Mouse (Mus musculus) spleen, adult 2 months (tissue): ENCODE measurements around the gene Afap1. TPM values are rescaled to one million over a fixed set of nuclear protein-coding genes. Genes with fewer than 3 reads are reported as not detected.

Experiments used
- DNase-seq, 2 experiments: peaks; one replicate each; pipeline versions ENCODE4 v3.0.0 to v3.0.0-alpha.2; 2012 to 2021; ENCODE audit warnings: low spot score in 2 of 2, low read depth in 1 of 2
- H3K27ac ChIP-seq: fragments of 200-500 bp; 2 replicates; pipeline ENCODE4 v1.5.1; 2012; ENCODE audit warnings: low read length, inconsistent platforms; ENCODE audit not compliant: insufficient read depth
- H3K27me3 ChIP-seq: fragments of 200-500 bp; 2 replicates; pipeline ENCODE4 v1.6.1; 2012; ENCODE audit warnings: mild to moderate bottlenecking, moderate library complexity, low read length, inconsistent platforms; ENCODE audit not compliant: control insufficient read depth, insufficient read depth
- H3K36me3 ChIP-seq: fragments of 200-500 bp; 2 replicates; pipeline ENCODE4 v1.6.1; 2012; ENCODE audit warnings: mild to moderate bottlenecking, low read length, inconsistent platforms; ENCODE audit not compliant: control insufficient read depth, insufficient read depth
- H3K4me1 ChIP-seq: fragments of 200-500 bp; 2 replicates; pipeline ENCODE4 v1.6.1; 2011; ENCODE audit warnings: inconsistent platforms; ENCODE audit not compliant: control insufficient read depth, insufficient read depth, insufficient read length
- H3K4me3 ChIP-seq: fragments of 200-500 bp; 2 replicates; pipeline ENCODE4 v1.5.1; 2011; ENCODE audit warnings: mild to moderate bottlenecking, inconsistent platforms; ENCODE audit not compliant: insufficient read depth, insufficient read length; ENCODE audit errors: extremely low read depth
- CTCF ChIP-seq: fragments of 200-500 bp; IDR thresholded peaks from 2 replicates; pipeline ENCODE4 v1.5.1; 2011; ENCODE audit warnings: mild to moderate bottlenecking, inconsistent platforms; ENCODE audit not compliant: insufficient read depth, insufficient read length, insufficient replicate concordance; ENCODE audit errors: extremely low read depth
- POLR2A ChIP-seq: fragments of 200-500 bp; IDR thresholded peaks from 2 replicates; pipeline ENCODE4 v1.6.1; 2011; ENCODE audit warnings: low read depth, low read length, inconsistent platforms
- WGBS: fragments of 180-500 bp; shearing (Covaris S2); methylation state at CpG from one replicate; pipeline ENCODE4 v1.1.7; 2018; 5-methylcytosine and 5-hydroxymethylcytosine counted together
- polyA plus RNA-seq: library from polyadenylated mRNA; depleted of rRNA; stranded (reverse); fragments of >200 nt; gene quantifications from 2 replicates; pipeline ENCODE4 v1.2.3, GENCODE M21; 2012

The Afap1 gene
- polyA plus RNA-seq, 1 experiment = 4.5 TPM

- peaks cover 6% of the 10 kb centered on the region for H3K4me1 ChIP-seq
- H3K27ac ChIP-seq = no peak overlapping the region
- no peak for TF ChIP-seq CTCF
- no peak for TF ChIP-seq POLR2A
- 77% methylated on average over 4 of the region's 4 CpGs for WGBS
- 0 out of 2 replicates have a peak, but pooled peaks cover 2% of the 10 kb centered on the region for H3K27me3 ChIP-seq
- no peak for DNase-seq
- H3K4me3 ChIP-seq = no peak overlapping the region
- H3K36me3 ChIP-seq = no peaks in the 10 kb centered on the region
These were observed 2.8 kb downstream of the Afap1 start for GRCm38 (mm10) chr5:35895926-35896325.

- TF ChIP-seq CTCF (no peak), POLR2A (no peak)
- no peaks in the 10 kb centered on the region for H3K36me3 ChIP-seq
- WGBS = 94% methylated on average over 4 of the region's 4 CpGs
These were observed 3.4 kb downstream of the Afap1 start for GRCm38 (mm10) chr5:35896556-35896955.

DNA sequence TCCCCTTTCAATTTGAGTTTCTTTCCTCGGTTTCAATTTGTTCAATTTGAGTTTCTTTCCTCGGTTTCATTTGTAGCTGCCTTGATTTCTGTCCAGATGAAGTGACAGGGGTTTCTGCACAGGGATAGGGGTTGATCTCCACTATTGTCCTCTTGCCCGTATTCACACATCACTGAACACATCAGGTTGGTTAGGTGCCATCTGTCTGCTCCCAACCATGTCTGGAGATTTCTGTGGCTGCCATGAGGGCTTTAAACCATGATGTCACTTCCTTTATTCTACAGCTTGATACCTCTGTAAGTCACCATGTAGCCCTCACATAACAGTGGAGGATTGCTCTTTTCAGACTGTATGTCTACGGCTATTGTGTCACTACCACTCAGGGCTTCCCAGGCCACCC lies 4.0 kb downstream of the Afap1 start:
- H3K27me3 ChIP-seq = 0 out of 2 replicates have a peak, but pooled peaks cover 2% of the 10 kb centered on the region
- no peak for DNase-seq
- no peak overlapping the region for H3K4me3 ChIP-seq
- TF ChIP-seq CTCF (no peak), POLR2A (no peak)
- H3K27ac ChIP-seq = no peak overlapping the region
- no peaks in the 10 kb centered on the region for H3K36me3 ChIP-seq
- WGBS = 68% methylated on average over 4 of the region's 4 CpGs
- peaks cover 9% of the 10 kb centered on the region for H3K4me1 ChIP-seq

More at GRCm38 (mm10) chr5:35896556-35896955, 3.4 kb downstream of the Afap1 start:
- H3K4me3 ChIP-seq = no peak overlapping the region
- H3K27me3 ChIP-seq = 0 out of 2 replicates have a peak, but pooled peaks cover 2% of the 10 kb centered on the region
- H3K27ac ChIP-seq = no peak overlapping the region
- DNase-seq = no peak
- H3K4me1 ChIP-seq = peaks cover 9% of the 10 kb centered on the region

GRCm38 (mm10) chr5:35898114-35898513 lies 5.0 kb downstream of the Afap1 start:
- 73% methylated on average over 4 of the region's 4 CpGs for WGBS
- Histone ChIP-seq H3K27ac (no peak overlapping the region), H3K4me3 (no peak overlapping the region), H3K27me3 (0 out of 2 replicates have a peak, but pooled peaks cover 2% of the 10 kb centered on the region), H3K36me3 (no peaks in the 10 kb centered on the region), H3K4me1 (peaks cover 6% of the 10 kb centered on the region)
- DNase-seq = no peak
- no peak for TF ChIP-seq POLR2A
- no peak for TF ChIP-seq CTCF

- H3K36me3 ChIP-seq = no peaks in the 10 kb centered on the region
- TF ChIP-seq POLR2A = no peak
- no peak for TF ChIP-seq CTCF
- 75% methylated on average over 3 of the region's 3 CpGs for WGBS
- H3K27me3 ChIP-seq = 0 out of 2 replicates have a peak, but pooled peaks cover under 1% of the 10 kb centered on the region
- H3K27ac ChIP-seq = no peak overlapping the region
- peaks cover 6% of the 10 kb centered on the region for H3K4me1 ChIP-seq
- DNase-seq = no peak
- H3K4me3 ChIP-seq = no peak overlapping the region
These were observed 5.9 kb downstream of the Afap1 start for GRCm38 (mm10) chr5:35898994-35899393.

DNA sequence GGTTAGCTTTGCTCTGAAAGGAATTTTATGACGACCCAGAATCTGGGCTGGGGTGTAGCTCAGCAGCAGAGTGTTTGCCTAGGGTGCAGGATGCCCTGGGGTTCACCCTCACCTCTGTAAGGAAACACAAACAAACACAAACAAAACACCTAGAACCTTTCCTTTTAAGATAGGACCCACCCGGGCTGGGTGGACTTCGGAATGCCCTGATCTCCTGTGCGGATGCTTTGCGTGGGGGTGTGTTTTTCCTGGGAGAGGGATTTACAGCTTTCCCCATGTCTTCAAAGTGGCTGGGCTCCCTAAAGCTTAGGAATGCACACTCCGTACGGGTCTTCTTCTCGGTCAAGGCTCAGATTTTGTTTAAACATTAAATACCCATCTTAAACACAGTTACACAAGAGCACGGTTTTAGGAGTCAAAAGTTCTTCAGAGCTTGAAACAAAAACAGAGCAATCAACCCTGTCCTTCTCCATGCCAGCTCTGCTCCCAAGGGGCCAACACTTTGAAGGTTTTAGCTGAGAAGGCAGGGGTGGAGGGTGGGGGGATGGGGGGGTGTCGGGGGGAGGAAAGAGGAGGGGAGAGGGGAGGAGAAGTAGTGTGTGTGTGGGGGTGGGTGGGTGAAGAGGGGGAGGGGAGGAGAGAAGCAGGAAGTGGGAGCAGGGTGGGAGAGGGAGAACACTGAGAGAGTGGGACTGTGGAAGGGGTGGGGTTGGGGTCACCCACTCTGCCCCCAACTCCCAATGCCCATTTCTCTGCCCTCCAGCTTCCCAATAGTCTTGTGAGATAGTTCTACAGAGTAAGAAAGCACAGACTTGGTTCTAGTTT lies 7.5 kb downstream of the Afap1 start:
- H3K36me3 ChIP-seq = no peaks in the 10 kb centered on the region
- H3K27ac ChIP-seq = no peak overlapping the region
- peaks cover 6% of the 10 kb centered on the region for H3K4me1 ChIP-seq
- no peak for TF ChIP-seq POLR2A
- no peak for TF ChIP-seq CTCF
- no peaks in the 10 kb centered on the region for H3K27me3 ChIP-seq
- DNase-seq = no peak
- 75% methylated on average over 9 of the region's 10 CpGs for WGBS
- no peak overlapping the region for H3K4me3 ChIP-seq

DNA sequence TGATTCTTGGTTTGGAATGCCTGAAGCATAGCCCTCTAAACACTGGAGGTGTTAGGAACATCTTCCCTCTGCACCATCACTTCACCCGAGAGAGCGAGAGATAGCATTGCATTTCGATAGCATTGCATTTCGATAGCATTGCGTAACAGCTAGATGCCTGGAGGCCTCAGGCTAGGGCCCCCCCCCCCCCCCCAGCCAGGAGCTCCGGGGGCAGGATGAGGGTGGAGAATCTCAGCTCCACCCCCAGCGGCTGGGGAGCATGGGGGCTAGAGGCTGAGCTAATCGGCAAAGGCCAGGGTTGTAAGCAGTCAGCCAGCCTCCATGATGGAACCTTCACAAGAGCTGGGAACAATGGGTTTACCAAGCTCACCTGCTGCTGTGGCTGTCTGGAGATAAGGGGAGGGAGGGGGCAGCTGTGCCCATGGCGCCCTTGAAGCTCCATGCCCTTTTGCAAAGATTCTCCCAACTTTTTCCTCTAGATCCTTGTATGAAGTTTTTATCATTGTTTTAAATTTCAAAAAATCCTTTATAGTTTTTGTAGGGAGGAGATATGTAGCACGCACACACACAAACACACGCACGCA lies 8.2 kb downstream of the Afap1 start:
- DNase-seq = no peak
- Histone ChIP-seq H3K4me3 (no peak overlapping the region), H3K36me3 (no peaks in the 10 kb centered on the region), H3K4me1 (peaks cover 6% of the 10 kb centered on the region), H3K27ac (no peak overlapping the region), H3K27me3 (no peaks in the 10 kb centered on the region)
- 61% methylated on average over 12 of the region's 12 CpGs for WGBS
- TF ChIP-seq POLR2A = no peak
- no peak for TF ChIP-seq CTCF
